Mouse (Mus musculus) frontal cortex, postnatal 36 days (tissue): ENCODE measurements around the gene Apoc2.

ENCODE experiments used
- DNase-seq, 2 experiments: peaks; one replicate each; pipeline ENCODE4 v3.0.0; 2022; ENCODE audit warnings: low spot score in 2 of 2

The Apoc2 gene

DNA sequence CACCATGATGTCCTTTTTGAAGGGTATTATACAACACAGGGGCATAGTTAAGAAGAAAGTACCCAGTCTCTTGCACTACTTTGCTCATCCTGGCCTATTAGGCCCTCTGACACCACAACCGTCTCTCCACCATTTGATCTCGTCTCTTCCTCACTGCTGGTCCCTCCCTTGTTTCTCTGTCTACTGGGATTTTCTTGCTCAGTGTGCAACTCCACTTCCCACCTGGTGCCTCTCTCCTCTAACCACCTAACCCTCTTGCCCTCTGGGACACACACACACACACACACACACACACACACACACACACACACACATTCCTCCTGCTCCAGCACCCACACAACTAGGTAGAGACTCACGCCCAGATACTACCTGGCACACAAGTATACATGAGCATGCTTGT lies 1.2 kb upstream of the Apoc2 start:
- DNase-seq = no peak

DNA sequence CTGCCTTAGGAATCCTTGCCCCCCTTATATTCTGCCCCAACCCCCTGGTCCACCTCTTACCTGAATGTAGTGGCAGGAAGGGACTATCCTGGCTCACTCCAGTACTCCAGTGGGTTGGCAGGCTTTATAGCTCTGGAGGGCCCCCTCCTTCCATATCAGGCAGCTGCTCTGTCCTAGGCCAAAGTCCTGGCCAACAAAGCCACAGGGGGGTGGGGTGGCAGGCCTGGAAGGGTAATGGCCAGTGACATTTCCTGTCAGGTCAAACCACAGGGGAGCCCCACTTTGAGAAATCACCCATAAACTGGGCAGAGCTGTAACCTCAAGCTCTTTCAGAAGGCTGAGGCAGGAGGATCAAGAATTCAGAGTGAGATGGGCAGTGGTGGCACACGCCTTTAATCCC lies 1.1 kb downstream of the Apoc2 start:
- no peak for DNase-seq

- no peak for DNase-seq
Measured at GRCm38 (mm10) chr7:19675824-19676223, 1.9 kb downstream of the Apoc2 start.

- DNase-seq = no peak
Measured at GRCm38 (mm10) chr7:19673083-19673699, 4.5 kb downstream of the Apoc2 start.

- DNase-seq = no peak
Measured at GRCm38 (mm10) chr7:19671511-19671910, 6.2 kb downstream of the Apoc2 start.

DNA sequence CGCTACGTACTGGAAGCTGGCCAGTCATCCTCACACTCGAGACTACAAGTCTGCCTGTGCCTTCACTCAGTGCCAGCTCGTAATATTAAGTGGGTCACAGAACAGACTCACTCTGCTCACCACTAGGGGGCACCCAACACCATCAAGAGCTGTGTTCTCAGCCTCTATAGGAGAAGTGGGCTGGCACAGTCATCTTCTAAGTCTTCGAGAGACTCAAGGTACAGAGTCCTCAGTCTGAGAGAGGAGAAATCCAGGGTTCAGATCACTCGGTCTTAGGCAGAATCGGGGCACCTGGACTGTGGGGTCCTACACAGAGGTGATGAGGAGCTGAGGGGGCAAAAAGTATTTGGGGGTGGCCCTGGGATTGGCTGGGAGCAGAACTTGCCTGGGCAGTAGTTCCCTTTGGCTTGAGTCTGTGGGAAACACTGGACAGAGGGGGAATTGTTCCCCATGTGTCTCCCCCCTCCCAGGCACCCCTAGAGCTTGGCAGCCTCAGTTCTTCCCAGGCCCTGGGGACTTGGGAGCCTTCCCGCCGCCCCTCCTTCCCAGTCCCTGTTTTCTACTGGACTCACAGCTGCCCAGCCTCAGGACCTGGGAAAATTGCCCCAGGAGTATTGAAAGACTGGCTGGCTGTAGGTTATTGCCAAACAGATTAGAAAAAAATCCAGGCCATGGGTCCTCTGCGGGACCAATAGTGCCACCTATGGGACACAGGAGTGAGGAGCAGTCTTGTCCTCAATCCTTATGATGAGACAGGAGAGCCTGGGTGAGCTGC lies 8.6 kb downstream of the Apoc2 start:
- DNase-seq = peak; percentile 89 to 95

DNA sequence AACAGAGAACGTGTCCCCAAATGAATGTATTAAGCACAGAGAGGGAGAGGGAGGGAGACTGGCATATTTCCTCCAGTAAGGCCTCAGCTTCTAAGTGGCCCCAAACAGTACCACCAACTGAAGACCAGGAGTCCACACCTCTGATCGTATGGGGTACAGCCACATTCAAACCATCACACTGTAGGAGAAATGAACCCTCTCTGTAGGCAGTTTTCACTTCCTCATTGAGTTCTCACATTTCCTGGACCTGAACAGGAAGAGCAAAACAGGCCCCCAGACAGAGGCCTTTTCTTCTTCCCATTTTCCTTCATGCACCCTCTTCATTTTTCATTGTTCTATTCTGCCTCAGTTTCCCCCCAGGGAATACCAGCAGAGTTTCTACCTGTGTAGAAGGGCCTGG lies 10.3 kb downstream of the Apoc2 start:
- DNase-seq = no peak

- no peak for DNase-seq
Measured at GRCm38 (mm10) chr7:19666750-19667149, 11.0 kb downstream of the Apoc2 start.

- peak; percentile 98 for DNase-seq
Measured at GRCm38 (mm10) chr7:19664955-19665841, 12.5 kb downstream of the Apoc2 start, which contains the start of gene Clptm1. Gene Clptm1 (minus strand): TSS chr7:19665033.

DNA sequence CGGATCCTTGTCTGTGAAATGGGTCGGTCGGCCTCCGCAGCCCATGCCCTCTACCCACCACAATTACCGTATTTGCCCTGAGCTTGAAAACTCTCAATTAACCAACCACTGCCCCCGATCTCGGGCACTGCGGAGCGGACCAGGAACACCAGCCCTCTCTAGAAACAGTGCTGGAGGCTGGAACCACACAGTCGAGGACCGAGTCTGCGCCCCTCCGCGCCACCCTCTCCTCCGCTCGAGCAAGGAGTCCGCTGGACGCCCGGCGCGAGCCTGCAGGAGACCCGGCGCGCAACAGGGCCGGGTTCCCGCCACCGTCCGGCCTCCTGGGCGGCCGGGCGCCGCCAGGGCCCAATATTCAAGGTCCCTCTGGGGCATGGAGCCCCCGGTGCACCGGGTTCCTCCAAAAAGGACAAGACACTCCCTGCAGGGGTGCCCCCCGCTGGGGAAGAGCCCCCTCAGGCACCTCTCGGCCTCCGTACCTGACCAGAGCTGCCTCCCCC lies 13.2 kb downstream of the Apoc2 start:
- DNase-seq = no peak

GRCm38 (mm10) chr7:19663940-19664339 lies 13.8 kb downstream of the Apoc2 start:
- no peak for DNase-seq

DNA sequence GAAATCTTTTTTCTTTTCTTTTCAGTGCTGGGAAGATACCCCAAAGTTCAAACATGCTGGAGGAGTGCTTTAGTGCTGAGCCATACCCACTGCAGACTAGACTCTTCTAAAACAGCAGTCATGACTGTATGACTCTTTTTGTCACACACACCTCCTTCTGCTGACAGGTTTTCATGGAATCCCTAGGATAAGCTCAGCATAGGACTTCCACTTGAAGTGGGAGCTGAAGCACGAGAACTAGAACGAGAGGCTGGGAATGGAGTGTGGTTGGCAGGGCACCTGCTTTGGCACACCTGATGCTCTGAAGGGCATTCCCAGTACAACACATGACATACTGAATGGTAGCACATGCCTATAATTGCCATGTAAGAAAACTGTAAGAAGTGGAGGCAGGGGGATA lies 25.1 kb downstream of the Apoc2 start:
- no peak for DNase-seq

GRCm38 (mm10) chr7:19651063-19651786 lies 26.5 kb downstream of the Apoc2 start:
- DNase-seq = no peak

DNA sequence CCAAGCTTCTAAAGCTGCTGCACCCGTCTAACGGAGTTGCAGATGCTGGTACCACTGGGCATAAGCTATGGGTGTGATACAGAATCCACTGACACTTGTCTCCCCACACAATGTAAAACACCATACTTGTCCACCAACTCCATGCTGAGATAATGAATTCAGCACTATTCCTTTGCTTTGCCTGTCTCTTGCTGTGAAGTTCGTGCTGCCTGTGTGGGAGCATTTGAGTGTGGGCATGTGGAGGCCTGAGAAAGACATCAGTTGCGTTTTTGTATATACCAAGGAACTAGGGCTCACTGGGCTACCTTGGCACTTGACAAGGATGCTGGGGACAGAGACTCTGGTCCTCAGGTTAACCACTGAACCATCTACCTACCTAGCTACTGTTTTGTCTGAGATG lies 36.5 kb downstream of the Apoc2 start:
- peak; percentile 27 to 58 for DNase-seq

- DNase-seq = no peak
Measured at GRCm38 (mm10) chr7:19635074-19635827, 42.5 kb downstream of the Apoc2 start.

- no peak for DNase-seq
Measured at GRCm38 (mm10) chr7:19634591-19634990, 43.1 kb downstream of the Apoc2 start.

DNA sequence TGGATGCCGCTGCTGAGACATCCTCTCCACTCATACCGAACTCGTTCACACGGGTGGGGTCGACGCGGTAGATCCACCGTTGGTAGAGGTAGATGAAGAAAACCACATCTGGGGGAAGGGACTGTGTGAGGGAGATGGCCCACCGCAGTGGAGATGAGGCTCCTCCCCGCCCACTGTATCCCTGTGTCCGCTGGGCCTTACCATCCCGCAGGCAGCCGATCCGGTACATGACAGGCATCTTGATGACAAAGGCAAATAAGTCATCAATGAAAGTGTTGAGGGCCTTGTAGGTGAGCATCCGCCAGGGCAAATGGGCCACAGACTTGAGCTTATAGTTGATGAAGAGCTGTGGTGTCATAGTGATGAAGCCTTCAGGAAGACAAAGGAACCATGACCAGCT lies 43.9 kb downstream of the Apoc2 start:
- no peak for DNase-seq

DNA sequence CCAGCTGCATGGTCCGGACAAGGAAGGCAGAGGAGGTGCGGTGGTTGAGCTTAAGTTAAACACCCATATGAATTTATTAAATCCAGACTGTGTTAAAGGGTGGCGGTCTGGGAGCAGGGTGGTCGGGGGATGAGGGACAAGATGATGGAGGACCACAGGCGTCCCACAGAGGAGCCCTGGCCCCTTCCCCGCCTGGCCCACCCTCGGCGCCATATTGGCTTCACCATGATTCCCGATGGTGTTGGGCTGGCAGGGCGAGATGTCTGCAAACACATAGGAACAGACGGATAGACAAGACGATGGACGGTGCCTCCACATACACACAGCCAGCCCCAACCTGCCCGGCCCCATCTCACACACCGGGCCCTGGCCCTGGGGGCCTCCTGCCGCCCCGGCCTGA lies 44.5 kb downstream of the Apoc2 start:
- DNase-seq = no peak

DNA sequence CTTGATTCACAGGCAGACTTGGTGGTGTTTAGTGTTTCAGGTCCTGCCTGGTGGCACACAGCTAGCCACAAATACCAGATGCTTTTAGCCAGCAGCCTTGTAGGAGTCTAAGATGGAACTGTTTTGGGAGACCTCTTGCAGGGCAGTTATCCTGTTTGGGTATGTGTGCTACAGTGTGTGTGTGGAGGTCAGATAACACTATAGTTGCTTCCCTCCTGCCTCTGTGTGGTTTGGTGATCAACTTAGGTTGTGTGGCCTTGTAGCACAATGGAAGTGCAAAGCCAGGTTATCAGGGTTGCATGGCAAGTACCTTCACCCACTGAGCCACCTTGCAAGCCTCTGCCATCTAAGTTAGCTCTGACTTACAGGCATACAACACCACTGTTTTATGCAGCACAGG lies 45.0 kb downstream of the Apoc2 start:
- no peak for DNase-seq

- DNase-seq = no peak
Measured at GRCm38 (mm10) chr7:19632275-19632674, 45.5 kb downstream of the Apoc2 start.

DNA sequence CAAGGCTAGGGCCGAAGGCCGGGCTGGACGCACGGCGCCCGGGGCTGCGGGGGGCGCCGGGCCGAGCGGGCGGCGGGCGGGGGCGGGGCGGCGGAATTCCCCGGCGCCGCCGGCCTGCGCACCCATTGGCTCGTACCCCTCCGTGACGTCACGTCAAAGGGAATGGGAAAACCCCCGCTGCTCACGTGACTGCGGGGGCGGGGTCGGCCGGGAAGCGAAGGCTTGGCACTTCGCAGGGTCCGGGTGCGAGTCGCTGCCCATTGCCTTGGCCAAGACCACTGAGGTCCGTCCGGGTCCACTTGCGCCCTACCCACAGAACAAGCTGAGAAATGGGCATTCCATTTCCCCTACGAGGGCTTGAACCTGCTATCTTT lies 48.4 kb downstream of the Apoc2 start, which contains the start of gene Relb:
Relb (minus strand) TSS at position 78 of the 374 bp plus-strand sequence.
- peak; percentile 86 to 88 for DNase-seq
